In the genomic region with DNA sequence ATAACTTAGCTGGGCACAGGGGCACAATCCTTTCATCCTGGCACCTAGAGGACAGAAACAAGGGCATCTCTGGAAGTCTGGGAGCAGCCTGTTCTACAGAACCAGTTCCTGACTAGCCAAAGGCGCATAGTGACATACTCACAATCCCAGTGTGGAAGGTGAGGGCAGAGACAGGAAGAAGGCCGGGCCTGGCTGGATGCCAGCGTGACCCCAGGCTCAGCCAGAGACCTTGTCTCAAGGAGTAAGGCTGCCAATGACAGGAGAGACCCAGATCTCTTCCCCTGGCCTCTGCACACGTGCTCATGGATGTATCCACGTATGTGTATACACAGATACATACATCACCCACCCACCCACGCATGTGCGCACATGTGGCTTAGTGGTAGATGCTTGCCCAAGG, we compare ENCODE assay signal across 19 mouse cellular contexts. TPM values are rescaled to one million over a fixed set of nuclear protein-coding genes. Genes with fewer than 3 reads are reported as not detected.
"Had no signal": no experiment of that assay in that cellular context is flagged by ENCODE, and none has a peak within 500 bp of the region (broad histone marks: within the 10 kb centered on the region; RNA-seq: fewer than 3 reads in every experiment).

No protein-coding gene starts in this region.

- DNase-seq: kidney, adult 8-10 months; kidney, postnatal 14 days; layer of hippocampus, adult 9-11 months; liver, postnatal 0 days; lung, embryonic 14.5 days; thymus, adult 18-20 months; thymus, postnatal 36 days had no signal

- H3K4me2 ChIP-seq: limb, embryonic 13.5 days; lung, embryonic 14.5 days; midbrain, embryonic 13.5 days; neural tube, embryonic 13.5 days had no signal

- ATAC-seq: intestine, postnatal 0 days; liver, postnatal 0 days; lung, postnatal 0 days; midbrain, embryonic 13.5 days; midbrain, embryonic 16.5 days had no signal

- H3K4me3 ChIP-seq: layer of hippocampus, adult 2 months; limb, embryonic 10.5 days; limb, embryonic 13.5 days; midbrain, embryonic 10.5 days; midbrain, embryonic 13.5 days; myocyte; neural tube, embryonic 13.5 days had no signal

- H3K9me3 ChIP-seq: limb, embryonic 10.5 days; limb, embryonic 13.5 days; midbrain, embryonic 10.5 days; midbrain, embryonic 13.5 days; neural tube, embryonic 13.5 days had no signal

- H3K27me3 ChIP-seq: limb, embryonic 13.5 days; midbrain, embryonic 13.5 days; neural tube, embryonic 13.5 days had no signal

- H3K9ac ChIP-seq: limb, embryonic 13.5 days; liver, embryonic 14.5 days; liver, postnatal 0 days; lung, embryonic 14.5 days; midbrain, embryonic 13.5 days; neural tube, embryonic 13.5 days had no signal

- H3K4me1 ChIP-seq: limb, embryonic 10.5 days; midbrain, embryonic 13.5 days had no signal

- H3K27ac ChIP-seq: layer of hippocampus, adult 2 months; limb, embryonic 10.5 days; limb, embryonic 13.5 days; liver, embryonic 14.5 days; macrophage; midbrain, embryonic 10.5 days; neural tube, embryonic 13.5 days had no signal

RNA-seq across cellular contexts. Expression of a gene that starts 26.9 kb away (rescaled TPM):
- polyA plus RNA-seq: intestine, postnatal 0 days; liver, postnatal 0 days; macrophage had no signal
